Mouse (Mus musculus) heart, embryonic 12.5 days (tissue): ENCODE measurements around the gene Baiap2. TPM values are rescaled to one million over a fixed set of nuclear protein-coding genes. Genes with fewer than 3 reads are reported as not detected.

ENCODE experiments used
- ATAC-seq: fragments of 200-750 bp; cut with Nextera tagmentation; 2 replicates; pipeline ENCODE4 v1.8.0; 2017; ENCODE audit warnings: moderate TSS enrichment, moderate library complexity; ENCODE audit not compliant: insufficient number of reproducible peaks, low FRiP score
- H3K27ac ChIP-seq: fragments of 300-500 bp; sonication (generic); 2 replicates; pipeline ENCODE4 v1.5.1; 2016; ENCODE audit warnings: mild to moderate bottlenecking, moderate library complexity; ENCODE audit not compliant: poor library complexity, severe bottlenecking
- H3K27me3 ChIP-seq: fragments of 300-500 bp; sonication (generic); replicated peaks from 2 replicates; pipeline ENCODE4 v1.6.1; 2016; ENCODE audit warnings: mild to moderate bottlenecking, moderate library complexity
- H3K36me3 ChIP-seq: fragments of 300-500 bp; sonication (generic); 2 replicates; pipeline ENCODE4 v1.6.1; 2016; ENCODE audit warnings: mild to moderate bottlenecking, moderate library complexity
- H3K4me1 ChIP-seq: fragments of 300-500 bp; sonication (generic); replicated peaks from 2 replicates; pipeline ENCODE4 v1.6.1; 2016; ENCODE audit warnings: mild to moderate bottlenecking
- H3K4me2 ChIP-seq: fragments of 300-500 bp; sonication (generic); 2 replicates; pipeline ENCODE4 v1.6.1; 2016; ENCODE audit warnings: mild to moderate bottlenecking, moderate library complexity
- H3K4me3 ChIP-seq: fragments of 300-500 bp; sonication (generic); 2 replicates; pipeline ENCODE4 v1.5.1; 2016; ENCODE audit warnings: mild to moderate bottlenecking
- H3K9ac ChIP-seq: fragments of 300-500 bp; sonication (generic); 2 replicates; pipeline ENCODE4 v1.6.1; 2016; ENCODE audit warnings: mild to moderate bottlenecking, moderate library complexity
- H3K9me3 ChIP-seq: fragments of 300-500 bp; sonication (generic); replicated peaks from 2 replicates; pipeline ENCODE4 v1.6.1; 2016; ENCODE audit warnings: mild to moderate bottlenecking, moderate library complexity
- WGBS: fragments of 180-500 bp; shearing (Covaris S2); methylation state at CpG from one replicate; pipeline ENCODE4 v1.1.7; 2016; 5-methylcytosine and 5-hydroxymethylcytosine counted together
- polyA plus RNA-seq: library from polyadenylated mRNA; unstranded; fragments of >200 nt; fragmentation: Nextera tagmentation; extraction: Ambion mirVana; gene quantifications from 2 replicates; pipeline ENCODE4 v1.2.1, GENCODE M21; 2016

The Baiap2 gene
- polyA plus RNA-seq, 1 experiment from 2014 or later, result 15.6 TPM

- no peaks in the 10 kb centered on the region for H3K27me3 ChIP-seq
- no peak overlapping the region for H3K4me3 ChIP-seq
Observed at GRCm38 (mm10) chr11:119979596-119980385, 37.2 kb downstream of the Baiap2 start.

GRCm38 (mm10) chr11:119981769-119982168 lies 39.2 kb downstream of the Baiap2 start:
- no peak overlapping the region for H3K4me2 ChIP-seq
- H3K4me3 ChIP-seq, result no peak overlapping the region
- peaks cover 39% of the 10 kb centered on the region for H3K36me3 ChIP-seq
- H3K9ac ChIP-seq, result no peak overlapping the region
- no peaks in the 10 kb centered on the region for H3K9me3 ChIP-seq
- H3K4me1 ChIP-seq, result peaks cover 11% of the 10 kb centered on the region
- ATAC-seq, result no peak
- 76% methylated on average over 3 of the region's 3 CpGs for WGBS
- no peaks in the 10 kb centered on the region for H3K27me3 ChIP-seq
- H3K27ac ChIP-seq, result no peak overlapping the region

More at GRCm38 (mm10) chr11:119979596-119980385, 37.2 kb downstream of the Baiap2 start:
- Histone ChIP-seq H3K9ac (no peak overlapping the region), H3K27ac (no peak overlapping the region), H3K36me3 (peaks cover 29% of the 10 kb centered on the region; the same call in 1 of the 2 replicates), H3K4me2 (no peak overlapping the region), H3K4me1 (peaks cover 11% of the 10 kb centered on the region), H3K9me3 (no peaks in the 10 kb centered on the region)
- ATAC-seq, result no peak
- 78% methylated on average over 10 of the region's 10 CpGs for WGBS

GRCm38 (mm10) chr11:119982236-119982635 lies 39.7 kb downstream of the Baiap2 start:
- H3K4me2 ChIP-seq, result no peak overlapping the region
- WGBS, result 73% methylated on average over 3 of the region's 3 CpGs
- no peak overlapping the region for H3K27ac ChIP-seq
- peaks cover 40% of the 10 kb centered on the region for H3K36me3 ChIP-seq
- no peak overlapping the region for H3K9ac ChIP-seq
- no peak for ATAC-seq
- no peak overlapping the region for H3K4me3 ChIP-seq
- no peaks in the 10 kb centered on the region for H3K9me3 ChIP-seq
- H3K27me3 ChIP-seq, result no peaks in the 10 kb centered on the region
- H3K4me1 ChIP-seq, result peaks cover 11% of the 10 kb centered on the region

GRCm38 (mm10) chr11:119983151-119983550 lies 40.6 kb downstream of the Baiap2 start:
- no peak overlapping the region for H3K27ac ChIP-seq
- H3K9me3 ChIP-seq, result no peaks in the 10 kb centered on the region
- no peak overlapping the region for H3K9ac ChIP-seq
- H3K4me3 ChIP-seq, result no peak overlapping the region
- no peak overlapping the region for H3K4me2 ChIP-seq
- ATAC-seq, result no peak
- no peaks in the 10 kb centered on the region for H3K27me3 ChIP-seq
- peaks cover 14% of the 10 kb centered on the region for H3K4me1 ChIP-seq
- peaks cover 40% of the 10 kb centered on the region for H3K36me3 ChIP-seq
- 84% methylated on average over 2 of the region's 2 CpGs for WGBS

- no peak overlapping the region for H3K4me2 ChIP-seq
- no peak overlapping the region for H3K9ac ChIP-seq
- H3K27me3 ChIP-seq, result no peaks in the 10 kb centered on the region
- H3K9me3 ChIP-seq, result no peaks in the 10 kb centered on the region
- 72% methylated on average over 9 of the region's 9 CpGs for WGBS
- H3K27ac ChIP-seq, result no peak overlapping the region
- H3K36me3 ChIP-seq, result peaks cover 27% of the 10 kb centered on the region
- no peak overlapping the region for H3K4me3 ChIP-seq
- H3K4me1 ChIP-seq, result peaks cover 45% of the 10 kb centered on the region
- no peak for ATAC-seq
Observed at GRCm38 (mm10) chr11:119986751-119987425, 44.3 kb downstream of the Baiap2 start.

GRCm38 (mm10) chr11:119987876-119988275 lies 45.3 kb downstream of the Baiap2 start:
- no peak for ATAC-seq
- no peaks in the 10 kb centered on the region for H3K27me3 ChIP-seq
- no peak overlapping the region for H3K9ac ChIP-seq
- H3K36me3 ChIP-seq, result peaks cover 25% of the 10 kb centered on the region
- peaks cover 39% of the 10 kb centered on the region for H3K4me1 ChIP-seq
- H3K4me2 ChIP-seq, result no peak overlapping the region
- WGBS, result 79% methylated on average over 7 of the region's 7 CpGs
- no peaks in the 10 kb centered on the region for H3K9me3 ChIP-seq
- no peak overlapping the region for H3K27ac ChIP-seq
- no peak overlapping the region for H3K4me3 ChIP-seq

GRCm38 (mm10) chr11:119988391-119988790 lies 45.8 kb downstream of the Baiap2 start:
- Histone ChIP-seq H3K4me2 (no peak overlapping the region), H3K9me3 (no peaks in the 10 kb centered on the region), H3K36me3 (peaks cover 28% of the 10 kb centered on the region), H3K4me3 (no peak overlapping the region), H3K9ac (no peak overlapping the region), H3K27me3 (no peaks in the 10 kb centered on the region), H3K27ac (peak overlapping the region; percentile 66), H3K4me1 (peaks cover 35% of the 10 kb centered on the region)
- 91% methylated on average over 7 of the region's 7 CpGs for WGBS
- ATAC-seq, result no peak

- WGBS, result 25% methylated on average over 10 of the region's 10 CpGs
- ATAC-seq, result peak; percentile 56
- no peaks in the 10 kb centered on the region for H3K9me3 ChIP-seq
- H3K4me1 ChIP-seq, result peaks cover 35% of the 10 kb centered on the region
- no peaks in the 10 kb centered on the region for H3K27me3 ChIP-seq
- H3K27ac ChIP-seq, result peak overlapping the region; percentile 66
- H3K36me3 ChIP-seq, result peaks cover 28% of the 10 kb centered on the region
- 0 out of 2 replicates have a peak overlapping the region, but pooled peaks have one; percentile 35 for H3K9ac ChIP-seq
- peak overlapping the region; percentile 30; the same call in 1 of the 2 replicates for H3K4me2 ChIP-seq
- H3K4me3 ChIP-seq, result no peak overlapping the region
Observed at GRCm38 (mm10) chr11:119989115-119989564, 46.6 kb downstream of the Baiap2 start.

- Histone ChIP-seq H3K4me1 (peaks cover 35% of the 10 kb centered on the region), H3K36me3 (peaks cover 37% of the 10 kb centered on the region), H3K27me3 (no peaks in the 10 kb centered on the region), H3K4me2 (peak overlapping the region; percentile 43; the same call in 1 of the 2 replicates), H3K4me3 (no peak overlapping the region), H3K9ac (no peak overlapping the region; the same call in 1 of the 2 replicates), H3K9me3 (no peaks in the 10 kb centered on the region), H3K27ac (no peak overlapping the region)
- WGBS, result 55% methylated on average over 10 of the region's 10 CpGs
- ATAC-seq, result peak; percentile 4; the same call in 1 of the 2 replicates
Observed at GRCm38 (mm10) chr11:119990658-119991337, 48.2 kb downstream of the Baiap2 start.

GRCm38 (mm10) chr11:119991338-119991678 lies 48.7 kb downstream of the Baiap2 start:
- Histone ChIP-seq H3K9ac (no peak overlapping the region; the same call in 1 of the 2 replicates), H3K9me3 (no peaks in the 10 kb centered on the region), H3K4me2 (peak overlapping the region; percentile 43; the same call in 1 of the 2 replicates), H3K4me1 (peaks cover 35% of the 10 kb centered on the region), H3K36me3 (peaks cover 37% of the 10 kb centered on the region), H3K27me3 (no peaks in the 10 kb centered on the region), H3K27ac (no peak overlapping the region), H3K4me3 (no peak overlapping the region)
- 12% methylated on average over 10 of the region's 10 CpGs for WGBS
- peak; percentile 49 for ATAC-seq

- 91% methylated on average over 16 of the region's 16 CpGs for WGBS
Observed at GRCm38 (mm10) chr11:119997351-119997750, 54.8 kb downstream of the Baiap2 start.

More at GRCm38 (mm10) chr11:119997351-119997750, 54.8 kb downstream of the Baiap2 start:
- Histone ChIP-seq H3K27ac (no peak overlapping the region), H3K4me1 (peaks cover 16% of the 10 kb centered on the region), H3K4me2 (no peak overlapping the region), H3K36me3 (peaks cover 55% of the 10 kb centered on the region), H3K9ac (no peak overlapping the region), H3K9me3 (no peaks in the 10 kb centered on the region), H3K4me3 (no peak overlapping the region), H3K27me3 (no peaks in the 10 kb centered on the region; the same call in 1 of the 2 replicates)
- ATAC-seq, result no peak
